Mouse (Mus musculus) spleen, adult 2 months (tissue): ENCODE data around the gene Tubd1.

Experiments used
- CTCF ChIP-seq: fragments of 200-500 bp; IDR thresholded peaks from 2 replicates; pipeline ENCODE4 v1.5.1; 2011; ENCODE audit warnings: mild to moderate bottlenecking, inconsistent platforms; ENCODE audit not compliant: insufficient read depth, insufficient read length, insufficient replicate concordance; ENCODE audit errors: extremely low read depth
- POLR2A ChIP-seq: fragments of 200-500 bp; IDR thresholded peaks from 2 replicates; pipeline ENCODE4 v1.6.1; 2011; ENCODE audit warnings: low read depth, low read length, inconsistent platforms

- TF ChIP-seq POLR2A (no peak), CTCF (no peak)
Observed at GRCm38 (mm10) chr11:86572623-86573022, 27.8 kb downstream of the Tubd1 start.
